20 mouse cellular contexts compared by ENCODE assay signal in genomic region chr1:183190456-183190855, GRCm38 (mm10). TPM values are rescaled to one million over a fixed set of nuclear protein-coding genes. Genes with fewer than 3 reads are reported as not detected.
DNase-seq lines count a peak whose midpoint lies in the region; ATAC-seq and TF ChIP-seq lines count a peak whose summit lies in the region.
"Had no signal": no experiment of that assay in that cellular context is flagged by ENCODE, and none has a peak within 500 bp of the region (broad histone marks: within the 10 kb centered on the region; RNA-seq: fewer than 3 reads in every experiment).

No protein-coding gene starts in this region.

- DNase-seq in lung, embryonic 14.5 days: peak; percentile 37
- DNase-seq in lung, postnatal 10 days: no peak
- DNase-seq in embryonic facial prominence, embryonic 10.5 days (ENCODE audit: low spot score): peak; percentile 45
- DNase-seq in limb, embryonic 14.5 days (ENCODE audit: low spot score): peak; percentile 63
- no peak for DNase-seq in gastrocnemius, adult 8-10 months (ENCODE audit: low spot score in 2 of 2)
- no peak for DNase-seq in gastrocnemius, postnatal 36 days
- DNase-seq: adrenal gland, adult 2 months; cerebellum, adult 2 months; cerebellum, postnatal 36 days; gastrocnemius, postnatal 10 days; heart, adult 2 months; lung, adult 18-20 months; midbrain, embryonic 14.5 days; thymus, postnatal 25 days had no signal

- no peaks in the 10 kb centered on the region for H3K27me3 ChIP-seq in lung, embryonic 14.5 days (ENCODE audit: insufficient read depth, low read length)
- no peaks in the 10 kb centered on the region for H3K27me3 ChIP-seq in embryonic facial prominence, embryonic 10.5 days (replicated peaks; ENCODE audit: low read depth, poor library complexity, severe bottlenecking)
- no peaks in the 10 kb centered on the region for H3K27me3 ChIP-seq in embryonic facial prominence, embryonic 13.5 days
- no peaks in the 10 kb centered on the region for H3K27me3 ChIP-seq in limb, embryonic 14.5 days (ENCODE audit: control insufficient read depth, insufficient read depth, low read length)
- H3K27me3 ChIP-seq: forebrain, embryonic 12.5 days had no signal

- H3K4me1 ChIP-seq in lung, embryonic 14.5 days (ENCODE audit: insufficient read depth): 0 out of 2 replicates have a peak, but pooled peaks cover 4% of the 10 kb centered on the region
- H3K4me1 ChIP-seq in embryonic facial prominence, embryonic 10.5 days: peaks cover 84% of the 10 kb centered on the region
- H3K4me1 ChIP-seq in embryonic facial prominence, embryonic 13.5 days: peaks cover 78% of the 10 kb centered on the region
- H3K4me1 ChIP-seq in limb, embryonic 14.5 days (ENCODE audit: control insufficient read depth, insufficient read depth, low read length): peaks cover 65% of the 10 kb centered on the region

- H3K4me2 ChIP-seq in lung, embryonic 14.5 days: no peak overlapping the region
- peak overlapping the region; percentile 20 for H3K4me2 ChIP-seq in embryonic facial prominence, embryonic 13.5 days
- H3K4me2 ChIP-seq in limb, embryonic 14.5 days (replicated peaks; ENCODE audit: low read depth, low read length, severe bottlenecking): peak overlapping the region; percentile 16; the same call in 1 of the 2 replicates
- H3K4me2 ChIP-seq: forebrain, embryonic 12.5 days had no signal

- no peak overlapping the region for H3K27ac ChIP-seq in lung, embryonic 14.5 days (ENCODE audit: low read depth)
- H3K27ac ChIP-seq in embryonic facial prominence, embryonic 10.5 days (replicated peaks): peak overlapping the region; percentile 67
- peak overlapping the region; percentile 74 for H3K27ac ChIP-seq in embryonic facial prominence, embryonic 13.5 days
- peak overlapping the region; percentile 71 for H3K27ac ChIP-seq in limb, embryonic 14.5 days (replicated peaks; ENCODE audit: low read depth, low read length)
- H3K27ac ChIP-seq: forebrain, embryonic 12.5 days; heart, adult 2 months; macrophage; stomach, postnatal 0 days had no signal

- TF ChIP-seq CTCF in lung, embryonic 14.5 days (IDR thresholded peaks at IDR 0.05; ENCODE audit: low read depth): no peak

- WGBS in lung, embryonic 14.5 days: 37% methylated on average over 9 of the region's 9 CpGs
- WGBS in embryonic facial prominence, embryonic 10.5 days: 46% methylated on average over 9 of the region's 9 CpGs
- WGBS in embryonic facial prominence, embryonic 13.5 days: 18% methylated on average over 9 of the region's 9 CpGs
- 29% methylated on average over 9 of the region's 9 CpGs for WGBS in limb, embryonic 14.5 days

- no peak overlapping the region for H3K9ac ChIP-seq in lung, embryonic 14.5 days
- H3K9ac ChIP-seq in embryonic facial prominence, embryonic 13.5 days: no peak overlapping the region
- H3K9ac ChIP-seq in limb, embryonic 14.5 days (ENCODE audit: low read depth, low read length, severe bottlenecking): no peak overlapping the region
- H3K9ac ChIP-seq: forebrain, embryonic 12.5 days had no signal

- H3K9me3 ChIP-seq in lung, embryonic 14.5 days (ENCODE audit: low read depth, low read length): no peaks in the 10 kb centered on the region
- H3K9me3 ChIP-seq in embryonic facial prominence, embryonic 10.5 days: no peaks in the 10 kb centered on the region
- no peaks in the 10 kb centered on the region for H3K9me3 ChIP-seq in embryonic facial prominence, embryonic 13.5 days
- H3K9me3 ChIP-seq in limb, embryonic 14.5 days (ENCODE audit: control insufficient read depth, low read length): no peaks in the 10 kb centered on the region
- H3K9me3 ChIP-seq: forebrain, embryonic 12.5 days had no signal

- no peak for TF ChIP-seq POLR2A in limb, embryonic 14.5 days (IDR thresholded peaks at IDR 0.05; ENCODE audit: borderline replicate concordance, extremely low read depth, insufficient read depth, insufficient read length)

- ATAC-seq in lung, embryonic 14.5 days (ENCODE audit: insufficient read depth): no peak
- no peak for ATAC-seq in embryonic facial prominence, embryonic 13.5 days (ENCODE audit: insufficient number of reproducible peaks, insufficient read depth, low FRiP score, low TSS enrichment, low read depth)
- ATAC-seq in limb, embryonic 14.5 days (ENCODE audit: low FRiP score, low read depth): no peak
- ATAC-seq: hindbrain, embryonic 16.5 days; intestine, embryonic 16.5 days had no signal

- intact Hi-C loops in gastrocnemius, postnatal 36 days (cut with DNase I): no loop called here

- no peaks in the 10 kb centered on the region for H3K36me3 ChIP-seq in lung, embryonic 14.5 days (ENCODE audit: insufficient read depth)
- 0 out of 2 replicates have a peak, but pooled peaks cover 3% of the 10 kb centered on the region for H3K36me3 ChIP-seq in embryonic facial prominence, embryonic 10.5 days (replicated peaks)
- H3K36me3 ChIP-seq in embryonic facial prominence, embryonic 13.5 days: no peaks in the 10 kb centered on the region
- no peaks in the 10 kb centered on the region for H3K36me3 ChIP-seq in limb, embryonic 14.5 days (ENCODE audit: control insufficient read depth, insufficient read depth, low read length)
- H3K36me3 ChIP-seq: forebrain, embryonic 12.5 days had no signal

- H3K4me3 ChIP-seq in lung, embryonic 14.5 days (ENCODE audit: low read depth, low read length): no peak overlapping the region
- no peak overlapping the region for H3K4me3 ChIP-seq in embryonic facial prominence, embryonic 10.5 days
- no peak overlapping the region for H3K4me3 ChIP-seq in embryonic facial prominence, embryonic 13.5 days
- H3K4me3 ChIP-seq in limb, embryonic 14.5 days (replicated peaks; ENCODE audit: low read length): no peak overlapping the region
- H3K4me3 ChIP-seq: forebrain, embryonic 12.5 days; heart, adult 2 months had no signal

RNA-seq across cellular contexts. Expression of gene Disp1, which starts 30.9 kb away (rescaled TPM):
- polyA plus RNA-seq in lung, embryonic 14.5 days (2014; fragmentation: Nextera tagmentation; extraction: Ambion mirVana): 7.8 and 9.1 TPM in 2 replicates
- polyA plus RNA-seq in embryonic facial prominence, embryonic 10.5 days (2016; fragmentation: Nextera tagmentation; extraction: Ambion mirVana): 13.5 and 13.6 TPM in 2 replicates
- 17.2 and 20.4 TPM in 2 replicates for polyA plus RNA-seq in embryonic facial prominence, embryonic 13.5 days (2015; fragmentation: Nextera tagmentation; extraction: Ambion mirVana)
- 47.3 and 62.7 TPM in 2 replicates for polyA plus RNA-seq in limb, embryonic 14.5 days (2012; rRNA removed)
- polyA plus RNA-seq in limb, embryonic 14.5 days (2014; fragmentation: Nextera tagmentation; extraction: Ambion mirVana): 34.7 and 37.9 TPM in 2 replicates
- total RNA-seq in gastrocnemius, adult 8-10 months (2022): 1 to 10 TPM; 1.8 to 2.9 (median 2.2) TPM
- 1 to 10 TPM; 3.5 to 4.4 TPM for total RNA-seq in gastrocnemius, postnatal 36 days (2021)

Comparison
In these comparisons a context has a peak if more than half of its experiments do, and no peak if none do; other contexts are left out.
1. DNase-seq: peak in lung, embryonic 14.5 days (single experiment), embryonic facial prominence, embryonic 10.5 days (single experiment) and limb, embryonic 14.5 days (single experiment); none in lung, postnatal 10 days (single experiment), gastrocnemius, adult 8-10 months (0 of 2) and gastrocnemius, postnatal 36 days (0 of 2).